Mouse (Mus musculus): ENCODE results near the gene Nog.

GRCm38 (mm10) chr11:89317757-89318156 is 15.6 kb upstream of the Nog start:
- TF ChIP-seq GATA1 (IDR thresholded peaks at IDR 0.05; ENCODE audit: low read depth, low read length), result no peak
- no peak for TF ChIP-seq RAD21 (IDR thresholded peaks at IDR 0.05; ENCODE audit: low read depth, low read length)
- no peak for TF ChIP-seq CTCF (IDR thresholded peaks at IDR 0.05 in 2 of 3, conservative IDR thresholded peaks at IDR 0.05 in 1 of 3; ENCODE audit: control insufficient read depth in 1 of 3, insufficient read depth in 1 of 3, low read depth in 2 of 3, low read length in 3 of 3, poor library complexity in 1 of 3, severe bottlenecking in 1 of 3)
- no peak for TF ChIP-seq USF1 (IDR thresholded peaks at IDR 0.05; ENCODE audit: low read depth, low read length)
- no peak for TF ChIP-seq TCF12 (IDR thresholded peaks at IDR 0.05; ENCODE audit: low read depth, low read length)
- no peak for TF ChIP-seq CHD2 (IDR thresholded peaks at IDR 0.05; ENCODE audit: low read length)
- TF ChIP-seq MEF2A (IDR thresholded peaks at IDR 0.05; ENCODE audit: extremely low read depth, insufficient replicate concordance, low read depth, low read length, poor library complexity, severe bottlenecking), result no peak
- no peak for TF ChIP-seq MAX (IDR thresholded peaks at IDR 0.05; ENCODE audit: low read length)
- no peak for TF ChIP-seq TAL1 (IDR thresholded peaks at IDR 0.05; ENCODE audit: low read length)
- TF ChIP-seq ZC3H11A (IDR thresholded peaks at IDR 0.05; ENCODE audit: low read depth, low read length), result no peak
- no peak for TF ChIP-seq EP300 (IDR thresholded peaks at IDR 0.05; ENCODE audit: low read depth in 1 of 2, low read length in 2 of 2)
- TF ChIP-seq USF2 (IDR thresholded peaks at IDR 0.05; ENCODE audit: borderline replicate concordance in 1 of 2, insufficient read depth in 1 of 2, low read depth in 1 of 2, low read length in 2 of 2), result no peak
- TF ChIP-seq ZNF384 (IDR thresholded peaks at IDR 0.05; ENCODE audit: low read depth, low read length), result no peak

Measured in MEL (cell line).